Mouse (Mus musculus): ENCODE data around the gene D930007J09Rik. TPM values are rescaled to one million over a fixed set of nuclear protein-coding genes. Genes with fewer than 3 reads are reported as not detected.

The D930007J09Rik gene
- polyA plus RNA-seq, 1 experiment from 2014 or later = not detected

Other genes with a start within 250 kb of the D930007J09Rik start
- 0.07 TPM in 1 of 2 replicates, not detected in the other for gene Mylk4, start 18.9 kb downstream of the D930007J09Rik start, polyA plus RNA-seq (2014; fragmentation: Nextera tagmentation; extraction: Ambion mirVana)
- 19.1 and 22.5 TPM in 2 replicates for gene Wrnip1, start 811 bp downstream of the D930007J09Rik start, polyA plus RNA-seq (2014; fragmentation: Nextera tagmentation; extraction: Ambion mirVana)
- gene Serpinb1a, start 48.3 kb upstream of the D930007J09Rik start, polyA plus RNA-seq (2014; fragmentation: Nextera tagmentation; extraction: Ambion mirVana) = 0.93 and 1.9 TPM in 2 replicates
- gene Serpinb1c, start 95.4 kb upstream of the D930007J09Rik start, polyA plus RNA-seq (2014; fragmentation: Nextera tagmentation; extraction: Ambion mirVana) = not detected in 2 replicates
- gene Serpinb6b, start 162.4 kb upstream of the D930007J09Rik start, polyA plus RNA-seq (2014; fragmentation: Nextera tagmentation; extraction: Ambion mirVana) = 1.3 and 1.8 TPM in 2 replicates
- gene Serpinb9, start 200.4 kb upstream of the D930007J09Rik start, polyA plus RNA-seq (2014; fragmentation: Nextera tagmentation; extraction: Ambion mirVana) = 1.2 and 1.3 TPM in 2 replicates
- gene Serpinb9b, start 224.6 kb upstream of the D930007J09Rik start, polyA plus RNA-seq (2014; fragmentation: Nextera tagmentation; extraction: Ambion mirVana) = 0.25 and 0.61 TPM in 2 replicates

Data from forebrain, embryonic 14.5 days (tissue).